Mouse (Mus musculus): ENCODE results near the gene Atxn7l3b.

The Atxn7l3b gene

DNA sequence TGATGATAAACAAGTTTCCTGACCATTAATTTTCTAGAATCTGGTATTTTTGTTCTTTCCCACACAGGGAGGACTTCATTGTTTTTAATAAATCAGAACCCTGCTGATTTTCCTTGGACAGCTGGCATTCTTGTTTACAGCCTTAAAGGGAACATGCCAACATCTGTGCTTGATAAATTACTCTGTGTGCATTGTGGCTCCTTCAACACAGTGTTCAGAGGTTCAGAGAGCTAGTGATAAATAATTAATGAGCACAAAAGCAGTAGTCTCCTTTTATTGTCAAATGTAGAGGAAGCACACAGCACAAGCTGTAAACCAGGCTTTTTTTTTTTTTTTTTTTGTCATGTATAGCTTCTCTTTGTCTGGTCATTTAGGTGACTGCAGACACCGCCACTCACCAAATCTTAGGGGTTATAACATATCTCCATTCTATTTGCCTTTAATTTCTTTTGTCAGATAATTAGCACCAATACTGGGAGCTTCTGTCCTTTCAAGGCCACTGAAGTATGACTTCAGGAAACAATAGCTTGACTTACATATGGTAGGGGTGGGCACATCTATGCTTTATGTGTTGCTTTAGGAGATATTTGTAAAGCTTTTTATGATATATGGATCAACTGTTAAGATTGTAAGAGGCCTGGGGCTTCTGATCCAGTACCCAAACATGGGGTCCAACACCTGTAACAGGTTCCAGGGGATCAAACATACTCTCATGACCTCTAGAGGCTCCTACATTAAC is 52.0 kb downstream of the Atxn7l3b start:
- no peak for DNase-seq (ENCODE audit: low spot score in 2 of 2)

All from urinary bladder, postnatal 36 days (tissue).